Mouse (Mus musculus) heart, postnatal 25 days (tissue): Measurements from ENCODE around the gene Pga5. TPM values are rescaled to one million over a fixed set of nuclear protein-coding genes. Genes with fewer than 3 reads are reported as not detected.

Source experiments
- DNase-seq: peaks from one replicate; pipeline ENCODE4 v3.0.0; 2022; ENCODE audit warnings: low spot score
- intact Hi-C: fragments of 180-260 bp; cut with DNase I; formaldehyde crosslinking; loops from one replicate; pipeline ENCODE4 v1.15.1; 2025
- total RNA-seq, 2 experiments: library from RNA; stranded (reverse); gene quantifications; 2 replicates each; pipeline ENCODE4 v1.2.3; 2021

Pga5 gene
- total RNA-seq, 2 experiments from 2014 or later = not detected

DNA sequence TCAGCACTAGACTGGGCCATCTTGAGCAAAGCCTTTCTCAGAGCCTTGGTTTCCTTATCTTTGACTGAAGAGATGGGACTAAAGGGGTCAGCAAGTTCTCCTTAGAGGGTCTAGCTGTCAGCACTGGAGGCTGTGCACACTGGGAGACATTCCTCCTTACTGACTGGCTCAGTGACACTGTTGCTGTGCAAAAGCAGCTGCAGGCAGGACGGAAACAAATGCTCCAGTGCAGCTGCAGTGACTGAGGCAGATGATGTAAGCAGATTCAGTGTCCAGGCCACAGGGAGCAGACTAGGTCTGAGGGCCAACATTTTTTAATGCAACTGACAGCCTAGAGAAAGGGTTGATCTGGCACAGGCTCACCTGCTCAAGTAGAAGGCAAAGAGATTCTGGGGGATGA, 4.6 kb downstream of the Pga5 start:
- no peak for DNase-seq
- intact Hi-C loops = no loop called here

DNA sequence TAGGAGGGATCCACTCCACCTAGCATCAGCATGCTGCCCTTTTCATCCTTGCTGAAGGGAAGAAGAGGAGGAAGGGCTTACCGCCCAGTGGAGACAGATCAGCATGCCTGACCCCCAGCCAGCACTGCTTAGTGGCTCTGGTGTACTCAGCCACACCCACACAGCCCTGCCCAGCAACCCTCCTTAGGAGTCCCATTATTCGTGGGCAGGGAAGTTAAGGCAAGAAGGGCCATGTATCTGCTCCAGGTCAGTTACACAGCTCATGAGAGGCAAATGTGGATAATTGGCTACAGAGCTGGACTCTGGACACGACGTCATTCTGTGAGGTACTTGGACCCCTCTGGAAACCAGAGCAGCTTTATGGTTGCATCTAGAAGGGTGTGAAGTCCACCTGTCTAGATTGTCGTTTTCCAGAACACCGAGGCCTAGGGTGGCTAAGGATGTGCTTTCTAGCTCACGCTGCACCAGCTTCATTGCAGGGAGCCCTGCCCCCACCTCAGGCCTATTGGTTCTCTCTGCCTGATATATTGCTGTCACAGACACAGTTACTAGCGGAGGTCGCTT, 5.9 kb downstream of the Pga5 start:
- intact Hi-C loops = no loop called here
- no peak for DNase-seq

DNA sequence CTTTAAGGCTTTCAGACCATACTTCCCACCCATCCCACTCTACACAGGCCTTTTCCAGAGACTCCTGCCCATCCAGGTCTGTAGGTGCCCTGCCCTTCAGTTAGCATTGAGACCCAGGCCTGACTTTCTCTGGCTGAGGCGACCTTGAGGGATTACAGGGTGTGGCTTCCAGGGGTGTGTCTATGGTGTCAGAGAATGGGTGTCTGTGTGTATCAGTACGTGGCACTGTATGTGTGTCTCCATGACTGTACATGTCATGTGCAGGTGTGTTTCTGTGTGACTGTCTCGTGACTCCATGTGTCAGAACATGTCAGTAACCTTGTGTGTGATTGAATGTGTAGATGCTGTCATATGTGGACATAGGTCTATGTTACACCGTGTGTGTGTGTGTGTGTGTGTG, 6.6 kb downstream of the Pga5 start:
- intact Hi-C loops = no loop called here
- no peak for DNase-seq

DNA sequence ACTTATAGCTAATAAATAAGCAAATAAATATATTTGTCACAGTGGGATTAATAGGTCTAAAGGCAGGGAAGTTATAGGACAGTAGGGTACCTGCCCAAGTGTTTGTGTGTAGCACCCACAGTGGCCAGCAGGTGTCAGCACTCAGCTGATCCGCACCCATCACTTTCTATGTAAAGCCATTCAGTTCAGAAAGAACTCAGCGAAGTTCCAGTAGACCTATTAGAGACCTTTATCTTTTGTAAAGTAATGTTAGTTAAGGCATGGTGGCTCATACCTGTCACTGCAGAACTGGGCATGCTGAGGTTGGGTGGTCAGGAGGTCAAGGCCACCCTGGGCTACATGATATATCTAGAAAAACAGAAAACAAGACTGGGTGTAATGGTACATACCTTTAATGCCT, 12.4 kb downstream of the Pga5 start:
- intact Hi-C loops = loop anchor here (2.0 to 5.0 kb wide), 3 partner anchors 42 to 312 kb away; no protein-coding TSS in a partner anchor

DNA sequence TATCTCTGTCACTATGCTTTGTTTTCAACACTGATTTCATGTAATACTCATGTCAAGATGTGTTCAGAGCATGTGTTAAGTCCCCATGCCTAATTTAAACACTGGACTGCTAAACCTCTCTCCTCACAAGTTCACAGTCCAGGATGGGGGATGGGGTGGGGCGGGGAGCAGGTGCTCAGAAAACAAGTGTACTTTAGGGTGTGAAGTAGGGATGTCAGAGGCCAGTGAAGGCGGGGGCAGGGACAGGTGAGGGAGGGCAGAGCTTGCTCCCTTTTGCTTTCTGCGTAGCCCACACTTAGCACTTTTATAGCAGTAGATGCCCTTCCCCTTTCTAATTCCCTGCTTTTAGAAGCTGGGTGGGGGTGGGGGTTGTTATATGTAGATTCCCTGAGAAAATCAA, 12.8 kb downstream of the Pga5 start:
- intact Hi-C loops = loop anchor here (2.0 to 5.0 kb wide), 3 partner anchors 42 to 312 kb away; no protein-coding TSS in a partner anchor
- DNase-seq = no peak

More for the DNA sequence above, 12.4 kb downstream of the Pga5 start:
- DNase-seq = no peak

DNA sequence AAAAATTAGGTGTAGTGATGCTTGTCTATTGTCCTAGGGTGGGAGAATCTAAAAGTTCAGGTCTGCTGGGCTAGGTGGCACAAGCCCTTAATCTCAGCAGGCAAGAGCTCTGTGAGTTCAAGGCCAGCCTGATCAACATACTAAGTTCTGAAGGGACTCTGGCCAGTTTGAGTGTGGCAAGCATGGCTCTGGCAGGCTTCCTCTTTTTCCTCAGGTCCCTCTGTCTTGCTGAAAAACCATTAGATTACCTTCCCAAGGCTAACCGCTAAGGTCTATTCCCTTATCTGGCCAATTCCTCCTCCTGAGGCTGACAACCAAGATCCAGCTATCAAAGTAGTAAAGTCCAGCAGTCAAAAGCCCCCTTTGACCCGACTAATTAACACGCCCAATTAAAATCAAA, 15.2 kb downstream of the Pga5 start:
- DNase-seq = no peak
- intact Hi-C loops = no loop called here

DNA sequence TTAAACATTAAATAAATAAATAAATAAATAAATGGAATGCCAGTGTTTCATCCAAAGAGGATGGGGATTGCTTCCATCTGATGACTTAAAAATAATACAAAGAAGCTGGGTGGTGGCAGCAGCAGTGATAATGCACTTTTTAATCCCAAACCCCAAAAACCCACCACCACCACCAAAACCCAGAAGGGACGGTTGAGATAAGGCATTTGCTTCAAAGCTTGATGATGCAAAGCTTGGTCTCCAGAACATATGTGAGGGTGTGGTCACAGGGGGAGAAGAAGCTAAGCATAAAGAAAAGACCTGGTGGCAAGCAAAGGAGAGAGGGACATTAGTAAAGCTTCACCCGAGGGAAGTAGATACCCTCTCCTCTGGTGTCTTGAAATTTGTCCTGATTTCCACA, 16.0 kb downstream of the Pga5 start:
- DNase-seq = no peak
- intact Hi-C loops = no loop called here

DNA sequence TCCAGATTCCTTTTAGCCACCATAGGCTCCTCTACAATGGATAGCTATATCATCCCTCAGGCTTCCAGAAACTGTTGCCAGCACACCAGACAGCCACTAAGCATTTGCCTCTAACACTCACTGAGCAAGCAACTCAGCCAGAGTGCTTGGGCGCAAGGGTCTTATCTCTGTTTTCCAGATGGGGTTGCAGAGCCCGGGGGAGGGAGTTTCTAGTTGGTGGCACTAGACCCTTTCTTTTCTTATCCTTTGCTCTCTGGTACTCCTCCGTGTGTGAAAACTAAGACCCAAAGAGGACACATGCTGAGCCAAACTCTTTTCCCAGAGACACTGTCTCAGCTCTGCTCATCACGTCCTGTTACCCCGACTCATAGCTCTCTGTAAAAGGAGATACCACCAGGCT, 16.5 kb downstream of the Pga5 start:
- intact Hi-C loops = no loop called here
- DNase-seq = no peak

DNA sequence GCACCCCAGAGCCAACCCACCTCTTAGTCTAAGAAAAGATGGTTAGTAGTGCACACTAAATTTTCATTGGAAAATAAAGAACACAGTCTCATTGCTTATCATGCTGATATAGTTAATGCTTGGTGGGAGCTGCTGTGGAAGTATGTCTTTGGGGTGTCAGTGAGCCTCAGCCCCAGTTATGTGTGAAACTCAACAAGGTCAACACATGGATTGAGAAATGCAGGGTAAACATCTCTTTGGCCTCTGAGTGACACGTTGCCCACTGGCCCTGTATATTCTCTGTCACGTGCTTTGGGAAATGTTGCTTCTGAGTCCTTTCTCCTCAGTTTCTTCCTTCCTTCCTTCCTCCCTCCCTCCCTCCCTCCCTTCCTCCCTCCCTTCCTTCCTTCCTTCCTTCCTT, 19.5 kb downstream of the Pga5 start:
- no peak for DNase-seq
- intact Hi-C loops = no loop called here

DNA sequence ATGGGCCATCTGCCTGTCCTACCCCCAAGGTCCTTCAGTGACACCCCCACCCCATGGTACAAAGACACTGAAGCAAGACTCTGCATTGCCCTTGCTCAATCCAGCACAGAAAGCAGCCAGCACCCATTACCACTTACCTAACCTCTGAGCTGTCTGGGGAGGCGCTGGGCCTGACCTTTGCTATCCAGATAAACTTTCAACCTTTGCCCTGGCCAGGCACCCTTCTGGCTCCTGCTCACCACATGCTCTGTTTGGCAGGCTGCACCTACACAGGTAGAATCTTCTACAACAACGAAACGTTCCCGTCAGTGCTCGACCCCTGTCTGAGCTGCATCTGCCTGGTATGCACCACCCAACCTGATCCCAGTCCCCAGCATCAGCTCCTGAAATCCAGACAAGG, 20.1 kb downstream of the Pga5 start:
- DNase-seq = no peak
- intact Hi-C loops = no loop called here

DNA sequence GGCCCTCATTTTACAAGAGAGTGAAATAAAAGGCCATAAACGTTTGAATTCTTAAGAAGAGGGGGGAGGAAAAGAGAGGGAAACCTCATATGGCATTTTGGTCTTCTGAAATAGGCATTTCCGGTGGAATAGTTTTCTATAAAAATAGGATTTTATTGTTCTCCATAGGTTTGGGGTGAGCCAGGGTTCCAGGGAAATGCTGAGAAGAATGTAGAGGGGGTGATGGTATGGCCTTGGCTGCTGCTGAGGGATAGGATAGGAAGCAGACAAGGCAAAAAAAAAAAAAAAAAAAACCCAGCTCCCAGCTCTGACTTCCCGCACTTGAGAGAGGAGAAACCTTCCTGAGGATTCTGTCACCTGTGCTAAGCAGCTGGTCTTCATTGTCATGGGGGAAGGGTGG, 21.8 kb downstream of the Pga5 start:
- no peak for DNase-seq
- intact Hi-C loops = no loop called here

DNA sequence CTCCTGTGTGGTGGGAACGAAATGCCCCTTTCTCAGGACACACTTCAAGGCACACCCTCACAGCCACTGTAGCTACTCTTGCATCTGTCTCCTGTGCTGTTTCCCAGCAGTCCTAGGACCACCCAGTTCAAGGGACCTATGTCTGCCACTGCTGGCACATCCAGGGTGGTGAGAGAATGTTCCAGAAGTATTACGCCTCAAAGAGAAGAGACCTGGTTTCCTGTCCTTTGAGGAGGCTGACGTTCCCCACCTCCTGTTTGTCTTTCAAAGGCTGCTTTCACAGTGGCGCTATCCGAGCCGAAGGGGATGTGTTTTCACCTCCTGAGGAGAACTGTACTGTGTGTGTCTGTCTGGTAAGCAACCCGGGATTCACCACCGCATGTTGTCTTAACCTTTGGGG, 29.7 kb downstream of the Pga5 start:
- DNase-seq = no peak
- intact Hi-C loops = no loop called here

DNA sequence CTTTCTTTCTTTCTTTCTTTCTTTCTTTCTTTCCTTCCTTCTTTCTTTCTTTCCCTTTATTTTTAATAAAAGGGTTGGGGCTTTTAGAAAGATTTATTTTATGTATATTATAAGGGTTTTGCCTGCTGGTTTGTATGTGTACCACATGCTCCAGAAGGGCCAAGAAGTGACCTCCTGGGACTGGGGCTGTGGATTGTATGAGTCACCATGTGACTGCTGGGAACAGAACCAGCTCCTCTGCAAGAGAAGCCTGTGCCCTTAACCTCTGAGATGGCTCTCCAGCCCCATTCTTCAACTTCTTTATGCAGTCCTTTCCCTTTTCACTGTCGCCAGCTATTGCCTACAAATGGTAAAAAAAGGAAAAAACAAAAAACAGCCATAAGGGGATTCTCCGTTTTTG, 32.3 kb downstream of the Pga5 start:
- intact Hi-C loops = no loop called here
- peak; percentile 14 for DNase-seq

DNA sequence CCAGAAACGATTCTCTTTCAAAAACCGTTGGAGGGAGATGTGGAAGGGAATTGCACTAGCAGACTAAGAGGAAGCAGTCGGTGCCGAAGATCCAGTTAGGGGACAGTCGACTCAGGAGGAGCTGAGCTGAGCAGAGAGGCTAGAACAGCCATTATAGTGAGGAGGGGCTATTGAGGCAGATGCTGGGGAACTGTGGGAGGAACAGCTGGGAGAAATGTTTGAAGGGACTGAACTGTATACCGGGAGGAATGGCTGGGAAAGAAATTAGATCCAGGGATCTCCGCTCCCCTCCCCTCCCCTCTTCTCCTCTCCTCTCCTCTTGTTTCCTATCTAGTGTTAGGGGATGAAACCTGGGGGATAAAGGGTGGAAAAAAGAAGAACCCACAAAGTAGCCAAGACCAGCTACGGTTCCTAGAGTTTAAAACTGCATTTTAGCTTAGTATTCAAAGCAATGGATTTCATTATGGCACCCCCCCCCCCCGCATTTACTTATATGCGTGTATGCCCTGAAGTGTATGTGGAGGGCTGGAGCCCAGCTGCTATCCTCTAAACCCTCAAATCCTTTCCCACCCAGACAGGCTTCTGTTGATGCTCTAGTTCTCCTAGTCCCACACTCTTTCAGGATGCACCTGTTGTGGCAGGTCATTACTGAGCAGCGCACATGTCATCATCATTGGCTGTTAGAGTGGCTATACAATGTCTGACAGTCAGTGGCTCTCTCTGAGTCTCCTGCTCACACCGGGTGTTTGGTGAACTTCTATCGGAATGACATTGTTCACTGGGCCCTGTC, 37.1 kb downstream of the Pga5 start:
- intact Hi-C loops = no loop called here
- no peak for DNase-seq

DNA sequence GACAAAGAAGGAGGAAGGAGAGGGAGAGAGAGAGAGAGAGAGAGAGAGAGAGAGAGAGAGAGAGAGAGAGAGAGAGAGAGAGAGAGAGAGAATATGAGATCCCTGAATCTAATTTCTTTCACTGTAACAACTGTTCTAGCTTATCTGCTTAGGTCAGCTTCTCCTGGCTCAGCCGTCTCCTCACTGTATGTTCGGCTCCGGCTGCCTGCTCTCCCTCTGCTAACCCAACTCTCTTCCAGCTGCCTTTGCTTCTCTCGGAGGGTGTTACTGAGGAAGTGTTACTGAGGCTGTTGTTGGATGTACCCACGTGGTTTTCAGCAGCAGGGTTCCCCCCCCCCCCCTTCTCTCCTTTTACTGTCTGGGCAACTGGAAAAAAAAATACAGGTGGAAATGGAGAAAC, 37.8 kb downstream of the Pga5 start:
- DNase-seq = no peak
- intact Hi-C loops = no loop called here

DNA sequence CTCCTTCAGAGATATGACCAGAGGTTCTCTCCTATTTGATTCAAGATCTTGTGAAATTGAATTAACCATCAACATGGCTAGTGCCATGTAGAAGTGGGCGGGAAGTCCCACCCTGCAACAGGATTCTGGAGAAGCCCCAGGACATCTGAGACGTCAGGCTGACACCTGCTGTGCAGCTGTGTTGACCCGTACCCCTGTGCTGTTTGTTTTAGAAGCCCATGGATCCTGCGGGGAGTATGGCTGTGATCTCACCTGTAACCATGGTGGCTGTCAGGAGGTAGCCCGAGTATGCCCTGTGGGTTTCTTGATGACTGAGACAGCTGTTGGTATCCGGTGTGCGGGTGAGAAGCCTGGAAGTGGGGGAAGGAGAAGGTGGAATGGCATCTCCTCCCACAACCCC, 40.0 kb downstream of the Pga5 start:
- DNase-seq = no peak
- intact Hi-C loops = no loop called here

DNA sequence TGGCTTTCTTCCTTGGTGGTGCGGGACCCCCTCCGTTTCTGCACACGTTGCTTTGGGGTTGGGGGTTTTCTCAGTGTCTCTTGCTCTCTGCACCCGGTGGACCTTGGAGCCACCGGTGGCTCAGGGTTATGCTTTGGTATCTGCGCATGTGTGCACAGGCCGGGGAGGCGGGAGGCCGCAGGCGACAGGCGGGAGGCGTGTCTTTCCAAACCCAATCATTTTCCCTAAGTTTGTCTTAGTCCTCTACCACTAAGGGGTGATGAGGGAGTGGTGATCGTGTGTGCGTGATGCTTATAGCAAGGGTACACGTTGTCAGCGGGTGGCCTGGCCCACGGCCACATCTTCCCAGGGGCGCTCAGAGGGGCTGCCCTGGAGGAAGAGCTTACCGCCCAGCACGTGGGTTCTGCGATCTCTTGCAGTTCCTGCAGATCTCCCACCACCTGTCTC, 43.0 kb downstream of the Pga5 start:
- intact Hi-C loops = no loop called here
- DNase-seq = peak; percentile 16

DNA sequence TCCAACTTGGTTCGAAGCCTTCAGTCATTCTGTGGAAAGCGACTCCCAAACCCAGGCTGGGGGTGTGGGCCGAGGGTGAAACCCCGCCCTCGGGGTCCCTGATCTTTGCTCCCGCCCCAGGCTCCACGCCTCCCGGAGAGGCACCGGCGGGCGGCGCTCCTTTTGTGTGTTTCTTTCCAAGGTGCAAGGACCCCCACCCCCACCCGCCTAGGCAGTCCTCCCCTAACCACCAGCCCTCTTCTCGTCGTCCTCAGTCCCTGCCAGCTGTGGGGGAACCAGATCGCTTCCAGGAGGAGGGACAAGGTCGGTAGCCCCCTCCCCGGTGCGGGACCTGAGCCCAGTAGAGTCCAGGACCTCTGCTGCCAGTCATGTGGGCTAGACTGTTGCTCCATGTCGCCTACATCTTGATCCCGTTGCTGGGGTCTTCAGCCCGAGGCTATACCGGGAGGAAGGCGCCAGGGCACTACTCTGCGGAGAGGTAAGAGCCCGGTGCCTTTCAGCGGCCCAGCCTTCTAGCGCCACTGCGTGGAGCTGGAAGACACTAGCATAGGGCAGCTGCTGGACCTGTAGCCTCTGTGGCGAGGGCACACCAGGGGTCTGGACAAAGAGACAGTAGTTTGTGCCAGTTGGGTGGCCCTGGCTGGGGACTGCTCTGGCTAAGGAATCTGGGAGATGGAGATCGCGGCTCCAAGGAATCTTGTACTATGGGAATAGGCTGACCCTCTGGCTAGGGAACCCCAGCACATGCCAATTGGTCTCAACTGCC, 43.6 kb downstream of the Pga5 start, which contains the start of gene Vwce:
Gene Vwce (plus strand): TSS at position 108 of the 766 bp plus-strand sequence.
- intact Hi-C loops = no loop called here
- DNase-seq = no peak
